Mouse (Mus musculus) heart, postnatal 14 days (tissue): ENCODE measurements around the gene Kcnj10. TPM values are rescaled to one million over a fixed set of nuclear protein-coding genes. Genes with fewer than 3 reads are reported as not detected.

ENCODE experiments used
- DNase-seq, 2 experiments: peaks; one replicate each; pipeline ENCODE4 v3.0.0; 2021 to 2022
- intact Hi-C: fragments of 180-260 bp; cut with DNase I; formaldehyde crosslinking; loops from one replicate; pipeline ENCODE4 v1.15.1; 2025
- total RNA-seq, 2 experiments: library from RNA; stranded (reverse); gene quantifications; 2 replicates each; pipeline ENCODE4 v1.2.3; 2021

Gene Kcnj10
- total RNA-seq, 2 experiments from 2014 or later = 0.10 to 0.22 TPM

DNA sequence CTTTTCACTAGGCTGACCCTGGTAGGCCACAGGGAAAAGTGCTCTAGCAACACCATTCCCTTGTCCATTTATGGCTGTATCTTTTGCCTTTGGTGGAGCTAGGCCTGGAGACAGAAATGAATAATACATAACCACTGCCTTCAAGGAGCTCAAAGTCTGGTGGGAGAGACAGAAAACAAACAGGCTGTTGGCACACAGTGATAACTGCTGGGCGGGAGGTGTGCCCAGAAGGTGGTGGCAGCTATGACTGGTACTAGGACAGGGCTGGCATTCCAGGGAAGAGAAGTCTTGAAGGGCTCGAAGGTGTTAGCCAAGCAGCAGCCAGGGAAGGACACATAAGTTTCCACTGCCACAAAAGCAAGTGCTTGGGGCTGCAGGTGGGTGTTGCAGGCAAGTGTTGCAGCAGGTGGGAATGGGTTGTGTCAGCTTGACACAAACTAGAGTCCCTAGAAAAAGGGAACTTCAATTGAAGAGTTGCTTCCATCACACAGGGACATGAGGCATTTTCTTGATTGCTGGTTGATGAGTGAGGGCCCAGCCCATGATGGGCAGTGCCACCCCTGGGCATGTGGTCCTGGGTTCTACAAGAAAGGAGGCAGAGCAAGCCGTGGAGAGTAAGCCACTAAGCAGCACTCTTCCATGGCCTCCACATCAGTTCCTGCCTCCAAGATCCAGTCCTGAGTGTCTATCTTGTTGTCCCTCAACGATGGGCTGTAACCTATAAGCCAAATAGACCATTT, 72.7 kb downstream of the Kcnj10 start:
- intact Hi-C loops = no loop called here

DNA sequence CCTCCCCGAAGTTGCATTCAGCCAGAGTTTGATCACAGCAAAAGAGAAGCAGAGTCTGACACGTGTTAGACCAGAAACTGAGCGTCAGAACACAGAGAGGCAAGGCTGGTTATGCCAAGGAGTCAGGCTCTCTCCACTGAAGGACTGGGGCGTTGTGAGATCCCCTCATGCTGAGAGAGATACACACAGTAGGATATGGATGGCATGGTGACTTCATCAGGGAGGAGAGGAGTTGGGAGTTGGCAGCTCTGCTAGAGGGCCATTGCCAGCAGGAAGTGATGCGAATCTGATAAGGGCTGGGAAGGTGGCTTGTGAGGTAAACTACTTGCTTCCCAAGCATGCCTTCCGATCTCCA, 73.2 kb downstream of the Kcnj10 start:
- DNase-seq = no peak

More for the DNA sequence above, 72.7 kb downstream of the Kcnj10 start:
- DNase-seq = no peak

DNA sequence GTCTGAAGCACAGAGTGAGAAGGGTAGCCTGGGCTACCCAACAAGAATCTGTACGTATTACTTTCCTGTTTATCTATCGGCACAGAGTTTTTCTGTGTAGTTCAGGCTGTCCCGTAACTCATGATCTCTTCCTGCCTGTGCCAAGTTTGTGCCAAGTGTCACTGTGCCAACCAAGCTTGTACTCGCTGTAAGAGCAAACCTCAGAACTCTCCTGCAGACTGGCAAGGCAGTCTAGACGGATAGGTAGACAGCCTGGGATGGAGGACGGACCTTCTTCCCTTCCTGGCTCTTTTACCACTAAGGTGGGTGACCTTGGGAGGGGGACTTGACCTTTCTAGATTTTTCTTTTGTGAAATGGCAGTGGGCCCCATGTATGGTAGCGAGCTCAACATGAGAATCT, 74.1 kb downstream of the Kcnj10 start:
- intact Hi-C loops = no loop called here

More for the DNA sequence above, 73.2 kb downstream of the Kcnj10 start:
- intact Hi-C loops = no loop called here

GRCm38 (mm10) chr1:172418173-172418572, 77.2 kb downstream of the Kcnj10 start:
- intact Hi-C loops = no loop called here
- DNase-seq = no peak

More for the DNA sequence above, 74.1 kb downstream of the Kcnj10 start:
- no peak for DNase-seq

DNA sequence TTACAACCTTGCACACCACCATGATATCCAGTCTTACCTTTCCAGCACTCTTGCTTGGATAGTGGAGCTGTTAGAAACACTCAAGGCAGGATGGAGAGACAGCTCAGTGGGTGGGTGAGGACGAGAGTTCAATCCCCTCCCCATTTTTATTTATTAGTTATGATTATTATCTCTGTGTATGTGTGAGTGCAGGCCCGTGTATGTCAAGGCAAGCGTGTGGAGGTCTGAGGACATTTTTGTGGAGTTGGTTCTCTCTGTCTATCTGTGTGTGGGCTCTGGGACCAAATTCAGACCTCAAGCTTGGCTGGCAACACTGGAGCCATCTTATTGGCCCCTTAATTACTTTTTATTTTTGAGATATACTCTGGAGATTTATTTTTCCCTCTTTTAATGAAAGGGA, 77.6 kb downstream of the Kcnj10 start:
- no peak for DNase-seq
- intact Hi-C loops = no loop called here

DNA sequence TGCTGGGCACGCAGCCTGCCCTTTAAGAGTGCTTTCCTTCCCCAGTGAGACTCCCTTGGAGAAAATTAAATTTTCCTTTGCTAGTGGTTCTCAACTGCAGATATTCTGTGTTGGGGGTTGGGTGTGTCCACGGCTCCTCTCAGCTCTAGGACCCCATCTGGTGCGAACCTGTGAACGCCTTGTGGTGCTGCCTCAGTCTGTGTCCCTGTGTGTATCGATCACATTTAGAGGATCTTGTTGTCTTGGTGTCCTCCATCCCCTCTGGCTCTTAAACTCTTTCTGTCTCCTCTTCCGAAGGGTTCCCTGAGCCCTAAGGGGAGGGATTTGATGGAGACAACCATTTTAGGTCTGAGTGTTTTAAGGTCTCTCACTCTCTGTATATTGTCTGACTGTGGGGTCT, 79.2 kb downstream of the Kcnj10 start:
- intact Hi-C loops = no loop called here
- no peak for DNase-seq

DNA sequence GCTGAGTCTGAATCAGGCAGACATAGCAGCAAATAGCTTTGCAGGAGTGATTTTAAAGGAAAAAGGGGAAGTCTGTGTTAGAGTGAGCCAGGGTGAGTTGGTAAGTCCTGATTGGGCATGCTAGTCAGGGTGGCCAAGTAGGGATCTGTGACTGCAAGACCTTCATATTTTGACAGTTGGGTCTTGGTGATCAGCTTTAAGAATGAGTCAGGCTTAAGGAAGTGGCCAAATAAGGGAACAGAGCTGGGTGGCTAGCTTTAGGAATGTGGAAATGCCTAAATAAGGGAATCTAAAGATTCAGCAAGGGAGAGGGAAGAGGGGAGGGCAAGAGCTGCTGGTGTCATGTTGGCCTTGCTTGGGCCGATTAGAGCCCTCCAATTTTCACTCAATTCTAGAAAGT, 82.4 kb downstream of the Kcnj10 start:
- intact Hi-C loops = no loop called here
- DNase-seq = no peak

Other genes starting within 250 kb of the Kcnj10 start
- 100 to 1,000 TPM; 122 to 124 TPM for gene Pex19, start 214.5 kb upstream of the Kcnj10 start, total RNA-seq
- gene Dcaf8, start 193.1 kb upstream of the Kcnj10 start, total RNA-seq = 100 to 1,000 TPM; 117 to 122 TPM
- 10 to 100 TPM; 71.1 to 77.7 TPM for gene Pea15a, start 134.4 kb upstream of the Kcnj10 start, total RNA-seq
- gene Casq1, start 121.3 kb upstream of the Kcnj10 start, total RNA-seq = 10 to 100 TPM; 10.1 to 12.9 TPM
- gene Atp1a4, start 82.8 kb upstream of the Kcnj10 start, total RNA-seq = not detected
- 10 to 100 TPM; 13.8 to 16.3 TPM for gene Igsf8, start 79.6 kb upstream of the Kcnj10 start, total RNA-seq
- 100 to 1,000 TPM; 448 to 458 TPM for gene Atp1a2, start 43.1 kb upstream of the Kcnj10 start, total RNA-seq
- gene Kcnj9, start 11.9 kb upstream of the Kcnj10 start, total RNA-seq = not detected
- gene Pigm, start 35.3 kb downstream of the Kcnj10 start, total RNA-seq = 1 to 10 TPM; 6.4 to 7.1 TPM
- 1 to 10 TPM in 1 of 2 experiments, under 1 TPM in 1; 0.98 to 1.1 TPM for gene Slamf9, start 134.1 kb downstream of the Kcnj10 start, total RNA-seq
- under 1 TPM; 0.49 to 0.76 TPM for gene Igsf9, start 140.6 kb downstream of the Kcnj10 start, total RNA-seq
- gene Tagln2, start 158.8 kb downstream of the Kcnj10 start, total RNA-seq = 100 to 1,000 TPM; 110 to 117 TPM
- gene Cfap45, start 179.6 kb downstream of the Kcnj10 start, total RNA-seq = 1 to 10 TPM in 1 of 2 experiments, under 1 TPM in 1; 0.63 to 2.0 TPM
- under 1 TPM in 1 of 2 experiments, not detected in 1; 0.15 TPM for gene Vsig8, start 214.7 kb downstream of the Kcnj10 start, total RNA-seq
- gene Slamf8, start 249.4 kb downstream of the Kcnj10 start, total RNA-seq = under 1 TPM in 1 of 2 experiments, not detected in 1; 0.17 TPM